Mouse (Mus musculus): Measurements from ENCODE around the gene Kcnip1. TPM values are rescaled to one million over a fixed set of nuclear protein-coding genes. Genes with fewer than 3 reads are reported as not detected.
A peak's percentile ranks its signal among the peaks of the same experiment; 100 is the strongest.

Gene Kcnip1
- polyA plus RNA-seq, 1 experiment from 2014 or later, result 2.0 TPM

- peak; percentile 78 for DNase-seq (ENCODE audit: low spot score)
- H3K4me3 ChIP-seq, result no peak overlapping the region
- H3K9me3 ChIP-seq, result no peaks in the 10 kb centered on the region
- H3K27ac ChIP-seq (replicated peaks), result no peak overlapping the region
- WGBS, result 29% methylated on average over 5 of the region's 5 CpGs
- no peaks in the 10 kb centered on the region for H3K36me3 ChIP-seq (replicated peaks)
- no peaks in the 10 kb centered on the region for H3K27me3 ChIP-seq (replicated peaks; ENCODE audit: low read depth, poor library complexity, severe bottlenecking)
- H3K4me1 ChIP-seq, result peaks cover 19% of the 10 kb centered on the region
Measured at GRCm38 (mm10) chr11:33787362-33787761, 205.6 kb downstream of the Kcnip1 start.

- H3K27ac ChIP-seq (replicated peaks), result no peak overlapping the region
- no peaks in the 10 kb centered on the region for H3K36me3 ChIP-seq (replicated peaks)
- DNase-seq (ENCODE audit: low spot score), result no peak
- no peak overlapping the region for H3K4me3 ChIP-seq
- H3K27me3 ChIP-seq (replicated peaks; ENCODE audit: low read depth, poor library complexity, severe bottlenecking), result no peaks in the 10 kb centered on the region
- H3K4me1 ChIP-seq, result peaks cover 26% of the 10 kb centered on the region
- no peaks in the 10 kb centered on the region for H3K9me3 ChIP-seq
- WGBS, result 73% methylated on average over 4 of the region's 4 CpGs
Measured at GRCm38 (mm10) chr11:33786572-33786971, 206.4 kb downstream of the Kcnip1 start.

- H3K4me1 ChIP-seq, result peaks cover 44% of the 10 kb centered on the region
- H3K36me3 ChIP-seq (replicated peaks), result no peaks in the 10 kb centered on the region
- 57% methylated on average over 10 of the region's 10 CpGs for WGBS
- H3K9me3 ChIP-seq, result no peaks in the 10 kb centered on the region
- H3K27me3 ChIP-seq (replicated peaks; ENCODE audit: low read depth, poor library complexity, severe bottlenecking), result no peaks in the 10 kb centered on the region
- no peak overlapping the region for H3K27ac ChIP-seq (replicated peaks)
- no peak for DNase-seq (ENCODE audit: low spot score)
- H3K4me3 ChIP-seq, result no peak overlapping the region
Measured at GRCm38 (mm10) chr11:33781561-33781971, 211.4 kb downstream of the Kcnip1 start.

GRCm38 (mm10) chr11:33780263-33780662 lies 212.7 kb downstream of the Kcnip1 start:
- Histone ChIP-seq H3K36me3 (replicated peaks) (no peaks in the 10 kb centered on the region), H3K4me3 (no peak overlapping the region), H3K27ac (replicated peaks) (no peak overlapping the region), H3K4me1 (peaks cover 38% of the 10 kb centered on the region), H3K9me3 (no peaks in the 10 kb centered on the region), H3K27me3 (replicated peaks; ENCODE audit: low read depth, poor library complexity, severe bottlenecking) (no peaks in the 10 kb centered on the region)
- 71% methylated on average over 4 of the region's 4 CpGs for WGBS
- DNase-seq (ENCODE audit: low spot score), result no peak

- H3K4me3 ChIP-seq, result no peak overlapping the region
- H3K27me3 ChIP-seq (replicated peaks; ENCODE audit: low read depth, poor library complexity, severe bottlenecking), result no peaks in the 10 kb centered on the region
- H3K27ac ChIP-seq (replicated peaks), result no peak overlapping the region
- 63% methylated on average over 5 of the region's 5 CpGs for WGBS
- peaks cover 5% of the 10 kb centered on the region for H3K4me1 ChIP-seq
- DNase-seq (ENCODE audit: low spot score), result no peak
- no peaks in the 10 kb centered on the region for H3K9me3 ChIP-seq
- H3K36me3 ChIP-seq (replicated peaks), result no peaks in the 10 kb centered on the region
Measured at GRCm38 (mm10) chr11:33772615-33773141, 220.3 kb downstream of the Kcnip1 start.

- H3K27ac ChIP-seq (replicated peaks), result no peak overlapping the region
- DNase-seq (ENCODE audit: low spot score), result no peak
- peaks cover 5% of the 10 kb centered on the region for H3K4me1 ChIP-seq
- no peak overlapping the region for H3K4me3 ChIP-seq
- 95% methylated on average over 2 of the region's 2 CpGs for WGBS
- H3K27me3 ChIP-seq (replicated peaks; ENCODE audit: low read depth, poor library complexity, severe bottlenecking), result no peaks in the 10 kb centered on the region
- no peaks in the 10 kb centered on the region for H3K36me3 ChIP-seq (replicated peaks)
- H3K9me3 ChIP-seq, result no peaks in the 10 kb centered on the region
Measured at GRCm38 (mm10) chr11:33772043-33772442, 220.9 kb downstream of the Kcnip1 start.

- Histone ChIP-seq H3K36me3 (replicated peaks) (no peaks in the 10 kb centered on the region), H3K27ac (replicated peaks) (no peak overlapping the region), H3K4me1 (no peaks in the 10 kb centered on the region), H3K27me3 (replicated peaks; ENCODE audit: low read depth, poor library complexity, severe bottlenecking) (no peaks in the 10 kb centered on the region), H3K9me3 (no peaks in the 10 kb centered on the region), H3K4me3 (no peak overlapping the region)
- DNase-seq (ENCODE audit: low spot score), result no peak
- WGBS, result 83% methylated on average over 9 of the region's 9 CpGs
Measured at GRCm38 (mm10) chr11:33766976-33767938, 225.7 kb downstream of the Kcnip1 start.

GRCm38 (mm10) chr11:33761201-33761755 lies 231.7 kb downstream of the Kcnip1 start:
- Histone ChIP-seq H3K27ac (replicated peaks) (no peak overlapping the region), H3K9me3 (no peaks in the 10 kb centered on the region), H3K4me1 (peaks cover 21% of the 10 kb centered on the region), H3K27me3 (replicated peaks; ENCODE audit: low read depth, poor library complexity, severe bottlenecking) (no peaks in the 10 kb centered on the region), H3K4me3 (no peak overlapping the region), H3K36me3 (replicated peaks) (no peaks in the 10 kb centered on the region)
- WGBS, result 76% methylated on average over 16 of the region's 16 CpGs
- no peak for DNase-seq (ENCODE audit: low spot score)

GRCm38 (mm10) chr11:33756624-33757023 lies 236.3 kb downstream of the Kcnip1 start:
- Histone ChIP-seq H3K27me3 (replicated peaks; ENCODE audit: low read depth, poor library complexity, severe bottlenecking) (no peaks in the 10 kb centered on the region), H3K36me3 (replicated peaks) (no peaks in the 10 kb centered on the region), H3K9me3 (no peaks in the 10 kb centered on the region), H3K4me1 (peaks cover 31% of the 10 kb centered on the region), H3K4me3 (no peak overlapping the region), H3K27ac (replicated peaks) (no peak overlapping the region)
- WGBS, result 84% methylated on average over 15 of the region's 15 CpGs
- DNase-seq (ENCODE audit: low spot score), result no peak

GRCm38 (mm10) chr11:33752431-33752873 lies 240.5 kb downstream of the Kcnip1 start:
- DNase-seq (ENCODE audit: low spot score), result peak; percentile 72
- no peaks in the 10 kb centered on the region for H3K36me3 ChIP-seq (replicated peaks)
- H3K4me1 ChIP-seq, result peaks cover 20% of the 10 kb centered on the region
- 0 out of 2 replicates have a peak overlapping the region, but pooled peaks have one; percentile 40 for H3K27ac ChIP-seq (replicated peaks)
- H3K4me3 ChIP-seq, result no peak overlapping the region
- 32% methylated on average over 4 of the region's 4 CpGs for WGBS
- no peaks in the 10 kb centered on the region for H3K9me3 ChIP-seq
- 0 out of 2 replicates have a peak, but pooled peaks cover 6% of the 10 kb centered on the region for H3K27me3 ChIP-seq (replicated peaks; ENCODE audit: low read depth, poor library complexity, severe bottlenecking)

GRCm38 (mm10) chr11:33751503-33751902 lies 241.4 kb downstream of the Kcnip1 start:
- Histone ChIP-seq H3K9me3 (no peaks in the 10 kb centered on the region), H3K4me1 (peaks cover 15% of the 10 kb centered on the region), H3K27me3 (replicated peaks; ENCODE audit: low read depth, poor library complexity, severe bottlenecking) (0 out of 2 replicates have a peak, but pooled peaks cover 6% of the 10 kb centered on the region), H3K4me3 (no peak overlapping the region), H3K36me3 (replicated peaks) (no peaks in the 10 kb centered on the region), H3K27ac (replicated peaks) (no peak overlapping the region; the same call in 1 of the 2 replicates)
- DNase-seq (ENCODE audit: low spot score), result no peak
- 89% methylated on average over 6 of the region's 6 CpGs for WGBS

- Histone ChIP-seq H3K27me3 (replicated peaks; ENCODE audit: low read depth, poor library complexity, severe bottlenecking) (0 out of 2 replicates have a peak, but pooled peaks cover 6% of the 10 kb centered on the region), H3K36me3 (replicated peaks) (no peaks in the 10 kb centered on the region), H3K9me3 (no peaks in the 10 kb centered on the region), H3K27ac (replicated peaks) (no peak overlapping the region), H3K4me1 (peaks cover 15% of the 10 kb centered on the region), H3K4me3 (no peak overlapping the region)
- DNase-seq (ENCODE audit: low spot score), result no peak
- 84% methylated on average over 4 of the region's 4 CpGs for WGBS
Measured at GRCm38 (mm10) chr11:33749979-33750378, 243.0 kb downstream of the Kcnip1 start.
